Mouse (Mus musculus) adrenal gland, postnatal 4 days (tissue): Measurements from ENCODE around the gene Myl12a. TPM values are rescaled to one million over a fixed set of nuclear protein-coding genes. Genes with fewer than 3 reads are reported as not detected.

Source experiments
- DNase-seq, 2 experiments: peaks; one replicate each; pipeline ENCODE4 v3.0.0; 2021 to 2022; ENCODE audit warnings: low spot score in 2 of 2, mixed read lengths in 2 of 2
- total RNA-seq, 2 experiments: library from RNA; stranded (reverse); gene quantifications; 2 replicates each; pipeline ENCODE4 v1.2.3; 2021

Gene Myl12a
- total RNA-seq, 2 experiments from 2014 or later = 315 to 317 TPM

GRCm38 (mm10) chr17:71011931-71012662 is 9.4 kb upstream of the Myl12a start:
- no peak for DNase-seq

- DNase-seq = no peak
These were observed 8.1 kb upstream of the Myl12a start for GRCm38 (mm10) chr17:71010646-71011242.

- no peak for DNase-seq
These were observed 7.1 kb upstream of the Myl12a start for GRCm38 (mm10) chr17:71009751-71010150.

DNA sequence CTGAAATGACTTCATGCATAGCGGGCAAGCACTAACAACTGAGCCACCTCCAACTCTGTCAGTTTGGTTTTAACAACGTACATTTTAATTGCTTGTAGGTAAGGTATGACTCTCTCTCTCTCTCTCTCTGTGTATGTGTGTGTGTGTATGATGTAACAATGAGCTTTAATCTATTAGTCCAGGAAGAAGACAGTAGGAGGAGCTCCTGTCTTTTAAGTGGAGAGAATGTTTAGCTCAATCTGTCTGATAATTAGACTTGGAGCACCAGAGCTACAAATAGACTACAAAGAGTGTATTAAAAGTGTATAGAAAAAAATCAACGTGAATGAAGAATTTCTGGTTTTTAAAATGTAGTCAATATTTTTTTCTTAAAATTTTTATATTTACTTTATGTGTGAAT is 6.0 kb upstream of the Myl12a start:
- no peak for DNase-seq

DNA sequence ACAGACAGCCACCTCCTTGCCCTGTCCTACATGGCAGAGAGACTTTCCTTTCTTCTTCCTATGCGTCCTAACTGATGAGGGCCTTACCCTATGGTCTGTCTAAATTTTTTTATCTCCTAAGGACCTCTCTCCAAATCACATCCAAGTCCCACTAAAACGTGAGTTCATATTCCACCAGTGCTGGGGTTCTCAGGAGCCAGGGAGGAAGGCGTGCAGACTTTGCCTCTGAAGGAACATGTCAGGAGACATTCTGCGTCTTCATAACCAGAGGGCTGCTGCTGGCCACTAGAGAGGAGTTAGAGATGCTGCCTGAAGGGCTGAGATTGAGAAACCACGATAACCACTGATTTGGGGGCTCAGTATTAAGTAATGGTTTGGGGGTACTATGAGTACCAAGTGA is 4.3 kb upstream of the Myl12a start:
- DNase-seq = no peak

- DNase-seq = no peak
These were observed 1.7 kb upstream of the Myl12a start for GRCm38 (mm10) chr17:71004186-71004960.

DNA sequence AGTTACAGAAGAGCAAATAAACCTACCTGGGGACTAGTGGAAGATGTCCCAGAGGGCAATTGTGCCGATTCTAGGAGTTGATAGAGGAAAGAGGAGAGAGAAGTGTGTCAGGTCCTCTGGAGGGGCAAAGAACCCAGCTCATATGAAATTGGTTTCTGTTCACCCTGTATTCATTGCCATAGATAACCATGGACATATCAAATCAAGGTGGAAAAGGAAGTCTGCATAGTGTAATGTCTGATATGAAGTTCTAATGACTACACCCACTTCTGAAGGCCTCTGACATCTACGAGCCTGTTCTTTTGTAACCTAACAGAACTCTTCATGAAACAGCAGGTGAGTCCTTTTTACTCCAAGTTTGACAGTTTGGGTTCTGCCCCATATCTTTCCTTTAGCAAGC is 1.0 kb upstream of the Myl12a start:
- no peak for DNase-seq

- DNase-seq = no peak
These were observed 434 bp upstream of the Myl12a start for GRCm38 (mm10) chr17:71003112-71003511.

- DNase-seq = peak; percentile 97
These were observed 466 bp downstream of the Myl12a start, which contains the start of gene Myom1 for GRCm38 (mm10) chr17:71002081-71002743. TSS of gene Myom1 (plus strand) at chr17:71002633.

DNA sequence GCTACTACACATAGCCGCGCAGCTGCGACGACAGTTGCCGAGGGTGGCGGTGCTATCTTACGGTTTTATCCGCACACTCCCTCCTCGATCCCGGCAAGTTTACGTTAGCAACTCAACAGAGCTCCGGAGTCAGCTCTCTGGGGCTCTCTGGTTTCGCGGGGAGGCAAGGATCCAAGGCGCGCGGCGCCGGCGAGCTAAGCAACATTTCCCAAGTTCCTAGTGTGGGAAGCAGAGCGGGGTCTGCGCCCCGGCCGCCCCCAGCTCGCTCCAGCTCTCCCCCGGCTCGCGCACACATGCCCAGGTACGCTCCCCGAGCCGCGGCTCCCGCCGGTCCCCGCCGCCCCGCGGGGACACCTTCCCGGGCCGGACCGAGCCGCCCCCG is 988 bp downstream of the Myl12a start:
- DNase-seq = peak; percentile 37 to 39

GRCm38 (mm10) chr17:71001067-71001466 is 1.6 kb downstream of the Myl12a start:
- DNase-seq = no peak

- no peak for DNase-seq
These were observed 2.4 kb downstream of the Myl12a start for GRCm38 (mm10) chr17:71000255-71000654.

GRCm38 (mm10) chr17:70999187-70999586 is 3.5 kb downstream of the Myl12a start:
- no peak for DNase-seq

DNA sequence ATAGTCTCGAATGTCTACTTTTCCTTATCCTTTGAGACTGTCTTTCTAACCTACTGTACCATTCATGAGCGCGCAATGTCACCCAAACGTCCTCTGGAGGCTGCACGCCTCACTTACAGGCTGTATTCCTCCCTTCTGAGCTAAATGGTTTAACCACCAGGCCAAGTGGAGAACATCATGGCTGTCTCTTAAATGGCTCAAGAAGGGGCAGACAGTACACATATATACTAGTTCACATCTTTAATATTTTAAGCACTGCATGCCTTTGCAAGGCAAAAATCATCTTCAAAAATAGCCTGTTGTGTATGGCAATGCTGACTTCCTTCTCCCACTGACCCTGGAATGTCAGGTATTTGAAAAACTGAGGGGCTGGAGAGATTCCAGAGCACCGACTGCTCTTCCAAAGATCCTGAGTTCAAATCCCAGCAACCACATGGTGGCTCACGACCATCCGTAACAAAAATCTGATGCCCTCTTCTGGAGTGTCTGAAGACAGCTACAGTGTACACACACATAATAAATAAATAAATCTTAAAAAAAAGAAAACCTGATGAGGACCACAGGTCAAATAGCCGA is 4.2 kb downstream of the Myl12a start:
- no peak for DNase-seq

DNA sequence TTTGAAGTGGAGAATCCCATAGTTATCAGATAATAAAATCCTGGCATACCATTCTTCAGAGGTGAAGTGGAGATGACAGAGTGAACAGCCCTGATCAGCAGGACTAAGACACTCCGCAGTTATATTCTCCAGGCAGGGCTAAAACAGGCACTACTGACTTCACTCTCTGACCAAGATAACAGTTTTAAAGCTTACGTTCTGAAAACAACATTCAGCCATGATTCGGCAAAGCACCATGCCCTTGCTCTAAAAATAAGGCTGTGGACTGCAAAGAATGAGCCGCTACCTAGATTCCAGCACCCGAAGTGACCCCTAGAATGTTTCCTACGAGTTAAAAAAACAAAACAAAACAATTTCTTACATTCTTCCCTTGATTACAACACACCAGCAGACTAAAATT is 4.8 kb downstream of the Myl12a start:
- no peak for DNase-seq

- DNase-seq = no peak
These were observed 7.1 kb downstream of the Myl12a start for GRCm38 (mm10) chr17:70995551-70995950.

- no peak for DNase-seq
These were observed 8.0 kb downstream of the Myl12a start for GRCm38 (mm10) chr17:70994671-70995070.

GRCm38 (mm10) chr17:70993385-70993807 is 9.3 kb downstream of the Myl12a start:
- no peak for DNase-seq

- no peak for DNase-seq
These were observed 10.0 kb downstream of the Myl12a start for GRCm38 (mm10) chr17:70992662-70993061.

- DNase-seq = no peak
These were observed 10.7 kb downstream of the Myl12a start for GRCm38 (mm10) chr17:70991706-70992625.
